Mouse (Mus musculus): ENCODE results near the gene Fbh1. TPM values are rescaled to one million over a fixed set of nuclear protein-coding genes. Genes with fewer than 3 reads are reported as not detected.
"Not testable (repeated sequence)": the region's sequence is repeated elsewhere in the genome, so short reads cannot be mapped to it uniquely, and the experiment has no call there.

Gene Fbh1
- polyA plus RNA-seq, 1 experiment from 2014 or later = 26.8 TPM

DNA sequence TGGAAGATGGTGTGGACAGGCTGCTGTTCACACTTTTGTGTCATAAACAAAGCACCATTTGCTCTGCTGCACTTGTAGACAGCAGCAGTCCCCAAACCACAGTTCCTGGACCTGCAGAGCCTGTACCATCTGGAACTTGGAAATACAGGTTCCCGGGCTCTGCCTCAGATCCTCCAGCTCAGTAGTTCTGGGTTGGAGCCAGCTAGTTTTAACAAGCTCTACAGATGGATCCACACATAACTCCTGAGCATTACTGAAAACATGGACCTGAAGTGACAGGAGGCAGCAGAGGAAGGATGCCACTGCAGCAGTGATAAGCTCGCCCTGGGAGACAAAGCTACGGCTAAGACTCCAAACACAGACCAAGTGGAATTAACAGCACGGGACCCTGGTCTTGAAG, 62.8 kb downstream of the Fbh1 start:
- Histone ChIP-seq H3K9me3 (replicated peaks) (no peaks in the 10 kb centered on the region), H3K9ac (no peak overlapping the region), H3K4me3 (replicated peaks) (no peak overlapping the region), H3K27me3 (no peaks in the 10 kb centered on the region), H3K36me3 (no peaks in the 10 kb centered on the region), H3K27ac (no peak overlapping the region), H3K4me2 (no peak overlapping the region), H3K4me1 (replicated peaks) (peaks cover 14% of the 10 kb centered on the region; the same call in 1 of the 2 replicates)
- no peak for ATAC-seq (ENCODE audit: low read depth)
- 57% methylated on average over 4 of the region's 4 CpGs for WGBS (ENCODE audit: insufficient replicate concordance)
- DNase-seq = no peak

DNA sequence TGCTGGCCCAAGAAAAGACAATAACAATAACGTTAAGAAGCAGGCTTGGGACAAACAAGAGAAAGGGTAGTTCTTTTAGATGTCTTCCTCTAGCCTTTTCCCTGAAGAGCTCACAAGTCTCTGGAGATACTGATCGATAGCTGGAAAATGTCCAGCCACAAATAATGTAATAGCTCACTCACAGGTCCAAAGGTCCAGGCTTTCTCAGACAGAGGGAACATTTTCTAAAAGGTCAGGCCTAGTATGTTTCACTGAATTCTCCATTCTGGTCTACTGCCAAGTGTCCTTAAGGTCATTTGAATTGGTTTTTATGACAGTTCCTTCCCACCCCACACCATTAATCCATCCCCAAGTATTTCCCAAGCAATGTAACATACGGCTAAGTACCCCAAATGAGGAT, 64.4 kb downstream of the Fbh1 start:
- H3K9ac ChIP-seq = no peak overlapping the region
- no peak overlapping the region for H3K4me3 ChIP-seq (replicated peaks)
- DNase-seq = no peak
- H3K27ac ChIP-seq = no peak overlapping the region
- WGBS (ENCODE audit: insufficient replicate concordance) = 65% methylated on average over 3 of the region's 3 CpGs
- no peaks in the 10 kb centered on the region for H3K36me3 ChIP-seq
- H3K27me3 ChIP-seq = no peaks in the 10 kb centered on the region
- peaks cover 19% of the 10 kb centered on the region for H3K4me1 ChIP-seq (replicated peaks)
- H3K9me3 ChIP-seq (replicated peaks) = no peaks in the 10 kb centered on the region
- no peak for ATAC-seq (ENCODE audit: low read depth)
- H3K4me2 ChIP-seq = no peak overlapping the region

- Histone ChIP-seq H3K27ac (no peak overlapping the region), H3K27me3 (no peaks in the 10 kb centered on the region), H3K4me1 (replicated peaks) (peaks cover 19% of the 10 kb centered on the region), H3K9me3 (replicated peaks) (no peaks in the 10 kb centered on the region), H3K9ac (no peak overlapping the region), H3K4me3 (replicated peaks) (no peak overlapping the region), H3K4me2 (no peak overlapping the region), H3K36me3 (no peaks in the 10 kb centered on the region)
- WGBS (ENCODE audit: insufficient replicate concordance) = 63% methylated on average over 6 of the region's 6 CpGs
- no peak for DNase-seq
- ATAC-seq (ENCODE audit: low read depth) = no peak
Measured at GRCm38 (mm10) chr2:11712483-11712990, 64.8 kb downstream of the Fbh1 start.

DNA sequence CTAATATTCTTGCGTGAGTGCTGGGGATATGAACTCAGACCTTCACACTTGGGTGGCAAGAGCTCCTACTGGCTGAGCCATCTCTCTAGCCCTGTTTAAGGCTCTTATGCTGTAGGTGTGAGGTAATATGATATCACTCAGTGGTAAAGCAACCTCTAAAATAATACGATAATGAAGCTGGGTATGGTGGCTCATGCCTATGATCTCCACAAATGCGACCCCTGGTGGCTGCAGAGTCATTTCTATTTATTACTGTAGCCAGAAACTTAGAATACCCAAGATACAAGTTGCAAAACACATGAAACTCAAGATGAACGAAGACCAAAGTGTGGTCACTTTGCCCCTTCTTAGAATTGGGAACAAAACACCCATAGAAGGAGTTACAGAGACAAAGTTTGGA, 67.3 kb downstream of the Fbh1 start:
- H3K4me2 ChIP-seq = 0 out of 2 replicates have a peak overlapping the region, but pooled peaks have one; percentile 2
- not testable (repeated sequence) for DNase-seq
- WGBS (ENCODE audit: insufficient replicate concordance) = 41% methylated on average over 4 of the region's 4 CpGs

DNA sequence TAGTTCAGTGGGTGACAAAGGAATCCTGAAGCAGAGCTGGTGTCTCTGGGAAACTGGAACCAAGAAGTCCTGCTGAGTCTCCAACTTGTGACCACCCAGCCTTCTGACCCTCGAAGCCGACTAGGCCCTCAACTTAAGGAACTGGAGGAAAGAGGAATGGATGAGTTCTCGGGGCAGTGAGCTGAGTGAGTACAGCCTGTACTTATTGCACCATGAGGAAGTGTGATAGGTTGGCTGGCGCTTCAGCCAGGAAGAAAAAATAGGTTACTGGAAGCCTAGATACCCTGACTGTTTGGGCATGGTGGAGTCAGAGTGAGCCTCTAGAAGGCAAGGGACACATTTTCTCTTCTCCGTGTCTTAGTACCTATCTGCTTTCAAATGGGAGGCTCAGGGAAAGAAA, 68.8 kb downstream of the Fbh1 start:
- DNase-seq = no peak
- Histone ChIP-seq H3K27ac (no peak overlapping the region), H3K9ac (no peak overlapping the region), H3K4me3 (replicated peaks) (no peak overlapping the region), H3K4me2 (no peak overlapping the region), H3K27me3 (peaks cover 13% of the 10 kb centered on the region), H3K4me1 (replicated peaks) (peaks cover 32% of the 10 kb centered on the region), H3K9me3 (replicated peaks) (no peaks in the 10 kb centered on the region), H3K36me3 (no peaks in the 10 kb centered on the region)
- ATAC-seq (ENCODE audit: low read depth) = no peak
- 33% methylated on average over 5 of the region's 5 CpGs for WGBS (ENCODE audit: insufficient replicate concordance)

More for the DNA sequence above, 67.3 kb downstream of the Fbh1 start:
- ATAC-seq (ENCODE audit: low read depth) = peak; percentile 25; the same call in 1 of the 2 replicates
- H3K9me3 ChIP-seq (replicated peaks); H3K36me3 ChIP-seq; H3K4me3 ChIP-seq (replicated peaks); H3K9ac ChIP-seq; H3K27ac ChIP-seq: not testable (repeated sequence)
- Histone ChIP-seq H3K4me1 (replicated peaks) (peaks cover 31% of the 10 kb centered on the region), H3K27me3 (peaks cover 11% of the 10 kb centered on the region; the same call in 1 of the 2 replicates)

GRCm38 (mm10) chr2:11706746-11707065, 70.7 kb downstream of the Fbh1 start:
- Histone ChIP-seq H3K9ac (no peak overlapping the region), H3K36me3 (no peaks in the 10 kb centered on the region), H3K4me1 (replicated peaks) (peaks cover 26% of the 10 kb centered on the region), H3K4me2 (peak overlapping the region; percentile 84), H3K27ac (no peak overlapping the region), H3K9me3 (replicated peaks) (no peaks in the 10 kb centered on the region), H3K27me3 (peaks cover 13% of the 10 kb centered on the region), H3K4me3 (replicated peaks) (peak overlapping the region; percentile 71)
- WGBS (ENCODE audit: insufficient replicate concordance) = 41% methylated on average over 6 of the region's 6 CpGs
- ATAC-seq (ENCODE audit: low read depth) (no peak), DNase-seq (no peak)

- no peak for DNase-seq
- peak overlapping the region; percentile 71 for H3K4me3 ChIP-seq (replicated peaks)
- peak; percentile 43; the same call in 1 of the 2 replicates for ATAC-seq (ENCODE audit: low read depth)
- no peaks in the 10 kb centered on the region for H3K36me3 ChIP-seq
- H3K27ac ChIP-seq = no peak overlapping the region
- peak overlapping the region; percentile 72 for H3K9ac ChIP-seq
- H3K4me2 ChIP-seq = peak overlapping the region; percentile 84
- peaks cover 13% of the 10 kb centered on the region for H3K27me3 ChIP-seq
- 5% methylated on average over 28 of the region's 28 CpGs for WGBS (ENCODE audit: insufficient replicate concordance)
- peaks cover 26% of the 10 kb centered on the region for H3K4me1 ChIP-seq (replicated peaks)
- H3K9me3 ChIP-seq (replicated peaks) = no peaks in the 10 kb centered on the region
Measured at GRCm38 (mm10) chr2:11706030-11706745, 71.2 kb downstream of the Fbh1 start.

DNA sequence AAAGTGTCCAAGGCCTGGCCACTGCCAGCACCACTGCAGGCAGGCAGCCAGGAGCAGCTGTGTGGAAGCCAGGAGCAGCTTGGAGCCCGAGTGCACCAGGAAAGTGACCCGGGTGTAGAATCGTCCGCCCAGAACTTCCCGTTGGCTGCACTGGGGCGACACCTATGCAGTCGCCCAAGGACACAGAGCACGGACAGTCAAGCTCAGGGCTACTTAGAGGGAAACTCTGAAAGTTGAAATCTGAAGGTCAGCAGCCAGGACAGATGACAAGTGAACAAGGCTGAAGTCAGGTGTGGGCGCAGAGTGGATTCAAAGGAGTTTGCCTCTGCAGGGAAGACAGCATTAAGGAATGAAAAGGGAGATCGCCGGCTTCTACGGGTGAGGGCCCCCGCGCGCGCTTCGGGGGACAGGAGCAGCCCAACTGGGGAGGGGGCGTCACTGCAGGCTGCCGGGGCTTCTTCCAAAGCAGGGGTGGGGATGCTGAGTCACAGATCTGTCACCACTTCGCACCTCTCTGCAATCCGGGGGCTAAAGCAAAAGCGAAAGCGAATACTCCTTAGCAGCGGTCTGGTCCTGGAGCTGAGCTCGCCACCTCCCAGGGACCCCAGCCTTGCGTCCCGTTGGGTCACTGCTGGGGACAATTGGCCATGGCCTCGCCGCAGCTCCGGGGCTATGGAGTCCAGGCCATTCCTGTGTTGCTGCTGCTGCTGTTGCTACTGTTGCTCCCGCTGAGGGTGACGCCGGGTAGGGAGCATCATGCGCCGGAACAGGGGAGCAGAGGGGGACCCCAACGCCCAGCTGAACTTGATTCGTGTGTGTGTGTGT, 72.0 kb downstream of the Fbh1 start, which contains the start of gene Il15ra:
TSS of gene Il15ra (plus strand) at position 90 of the 825 bp plus-strand sequence.
- DNase-seq = no peak
- peak within 1 kb of the TSS; percentile 72 for H3K9ac ChIP-seq
- peak within 1 kb of the TSS; percentile 84 for H3K4me2 ChIP-seq
- ATAC-seq (ENCODE audit: low read depth) = peak; percentile 53
- H3K27me3 ChIP-seq = peaks cover 13% of the 10 kb centered on the region
- under 1% methylated on average over 37 of the region's 37 CpGs for WGBS (ENCODE audit: insufficient replicate concordance)
- no peaks in the 10 kb centered on the region for H3K9me3 ChIP-seq (replicated peaks)
- H3K27ac ChIP-seq = peak within 1 kb of the TSS; percentile 29; the same call in 1 of the 2 replicates
- no peaks in the 10 kb centered on the region for H3K36me3 ChIP-seq
- H3K4me3 ChIP-seq (replicated peaks) = peak within 1 kb of the TSS; percentile 71
- peaks cover 26% of the 10 kb centered on the region for H3K4me1 ChIP-seq (replicated peaks)

GRCm38 (mm10) chr2:11699905-11700304, 77.5 kb downstream of the Fbh1 start:
- DNase-seq (no peak), ATAC-seq (ENCODE audit: low read depth) (no peak)
- Histone ChIP-seq H3K9me3 (replicated peaks) (no peaks in the 10 kb centered on the region), H3K4me1 (replicated peaks) (peaks cover 8% of the 10 kb centered on the region; the same call in 1 of the 2 replicates), H3K4me3 (replicated peaks) (no peak overlapping the region), H3K27me3 (no peaks in the 10 kb centered on the region; the same call in 1 of the 2 replicates), H3K27ac (no peak overlapping the region), H3K4me2 (no peak overlapping the region), H3K36me3 (no peaks in the 10 kb centered on the region), H3K9ac (no peak overlapping the region)
- WGBS (ENCODE audit: insufficient replicate concordance) = 68% methylated on average over 2 of the region's 2 CpGs

DNA sequence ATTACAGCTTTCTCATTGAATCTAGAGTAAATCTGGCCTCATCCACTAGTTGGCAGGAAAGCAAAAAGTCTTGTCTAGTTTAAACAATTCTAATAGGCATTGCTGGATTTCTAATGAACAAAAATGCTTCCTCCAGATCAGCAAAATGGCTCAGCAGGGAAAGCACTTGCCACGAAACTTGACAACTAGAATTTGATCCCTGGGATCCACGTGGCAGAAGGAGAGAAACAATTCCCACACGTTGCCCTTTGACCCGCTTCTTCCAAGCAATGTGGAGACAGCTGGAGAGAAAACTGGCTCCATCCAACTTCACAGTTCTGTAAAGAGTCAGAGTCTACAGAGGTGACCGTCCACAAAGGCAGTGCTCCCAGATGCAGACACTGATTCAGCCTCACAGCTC, 78.4 kb downstream of the Fbh1 start:
- no peak overlapping the region for H3K9ac ChIP-seq
- no peaks in the 10 kb centered on the region; the same call in 1 of the 2 replicates for H3K27me3 ChIP-seq
- H3K27ac ChIP-seq = no peak overlapping the region
- no peak overlapping the region for H3K4me2 ChIP-seq
- H3K4me3 ChIP-seq (replicated peaks) = no peak overlapping the region
- 57% methylated on average over 5 of the region's 5 CpGs for WGBS (ENCODE audit: insufficient replicate concordance)
- no peak for ATAC-seq (ENCODE audit: low read depth)
- H3K4me1 ChIP-seq (replicated peaks) = peaks cover 8% of the 10 kb centered on the region; the same call in 1 of the 2 replicates
- DNase-seq = no peak
- H3K36me3 ChIP-seq = no peaks in the 10 kb centered on the region
- H3K9me3 ChIP-seq (replicated peaks) = no peaks in the 10 kb centered on the region

GRCm38 (mm10) chr2:11695867-11696266, 81.5 kb downstream of the Fbh1 start:
- H3K27ac ChIP-seq = no peak overlapping the region
- ATAC-seq (ENCODE audit: low read depth) = no peak
- WGBS (ENCODE audit: insufficient replicate concordance) = 39% methylated on average over 2 of the region's 2 CpGs

More at GRCm38 (mm10) chr2:11695867-11696266, 81.5 kb downstream of the Fbh1 start:
- no peaks in the 10 kb centered on the region for H3K9me3 ChIP-seq (replicated peaks)
- H3K4me2 ChIP-seq = no peak overlapping the region
- no peak overlapping the region for H3K9ac ChIP-seq
- H3K27me3 ChIP-seq = no peaks in the 10 kb centered on the region
- H3K4me3 ChIP-seq (replicated peaks) = no peak overlapping the region
- peaks cover 8% of the 10 kb centered on the region; the same call in 1 of the 2 replicates for H3K4me1 ChIP-seq (replicated peaks)
- H3K36me3 ChIP-seq = no peaks in the 10 kb centered on the region
- DNase-seq = no peak
